Mouse (Mus musculus) cerebellum, adult 2 months (tissue): ENCODE measurements around the gene Runx3.

Experiments
- CTCF ChIP-seq: fragments of 200-500 bp; IDR thresholded peaks from 2 replicates; pipeline ENCODE4 v1.5.1; 2011; ENCODE audit warnings: low read depth, mild to moderate bottlenecking, control low read depth, low read length, moderate library complexity, borderline replicate concordance; ENCODE audit not compliant: insufficient read depth
- POLR2A ChIP-seq: fragments of 200-500 bp; IDR thresholded peaks from 2 replicates; pipeline ENCODE4 v1.6.1; 2011; ENCODE audit warnings: low read length, control low read depth, borderline replicate concordance; ENCODE audit not compliant: insufficient read depth

GRCm38 (mm10) chr4:135151988-135152594, 31.6 kb downstream of the Runx3 start:
- no peak for TF ChIP-seq CTCF
- TF ChIP-seq POLR2A, result no peak
